Mouse (Mus musculus) frontal cortex, adult (tissue): ENCODE results near the gene Tmem91.

ENCODE experiments used
- ATAC-seq: cut with Nextera tagmentation; 2 replicates; pipeline ENCODE4 v1.9.2; 2017; ENCODE audit warnings: mild to moderate bottlenecking, moderate library complexity, mixed read lengths; ENCODE audit not compliant: low TSS enrichment

Gene Tmem91

GRCm38 (mm10) chr7:25700732-25701131 lies 25.8 kb upstream of the Tmem91 start:
- no peak for ATAC-seq

GRCm38 (mm10) chr7:25699851-25700250 lies 24.9 kb upstream of the Tmem91 start:
- no peak for ATAC-seq

- ATAC-seq, result no peak
Observed at GRCm38 (mm10) chr7:25694104-25694503, 19.1 kb upstream of the Tmem91 start.

- no peak for ATAC-seq
Observed at GRCm38 (mm10) chr7:25690051-25690450, 15.1 kb upstream of the Tmem91 start.

DNA sequence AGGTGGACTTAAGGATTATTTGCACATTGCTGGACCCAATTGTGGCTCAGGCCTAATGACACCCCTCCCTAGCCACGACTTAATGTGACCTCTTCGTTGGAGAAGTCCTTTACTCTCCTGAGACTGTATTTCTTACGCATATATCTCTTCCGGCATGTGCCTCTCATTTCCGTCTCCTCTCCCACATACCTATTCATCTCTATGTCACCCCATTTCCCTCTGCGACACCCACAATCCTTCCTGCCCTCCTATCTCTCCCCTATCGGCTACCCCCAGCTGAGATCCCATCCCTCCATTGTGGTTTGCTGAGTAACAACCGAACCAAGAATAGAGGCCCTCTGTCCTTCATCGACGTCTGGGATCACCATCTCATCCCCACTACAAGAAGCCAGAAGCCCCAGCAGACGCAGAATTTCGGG lies 14.6 kb upstream of the Tmem91 start:
- no peak for ATAC-seq

DNA sequence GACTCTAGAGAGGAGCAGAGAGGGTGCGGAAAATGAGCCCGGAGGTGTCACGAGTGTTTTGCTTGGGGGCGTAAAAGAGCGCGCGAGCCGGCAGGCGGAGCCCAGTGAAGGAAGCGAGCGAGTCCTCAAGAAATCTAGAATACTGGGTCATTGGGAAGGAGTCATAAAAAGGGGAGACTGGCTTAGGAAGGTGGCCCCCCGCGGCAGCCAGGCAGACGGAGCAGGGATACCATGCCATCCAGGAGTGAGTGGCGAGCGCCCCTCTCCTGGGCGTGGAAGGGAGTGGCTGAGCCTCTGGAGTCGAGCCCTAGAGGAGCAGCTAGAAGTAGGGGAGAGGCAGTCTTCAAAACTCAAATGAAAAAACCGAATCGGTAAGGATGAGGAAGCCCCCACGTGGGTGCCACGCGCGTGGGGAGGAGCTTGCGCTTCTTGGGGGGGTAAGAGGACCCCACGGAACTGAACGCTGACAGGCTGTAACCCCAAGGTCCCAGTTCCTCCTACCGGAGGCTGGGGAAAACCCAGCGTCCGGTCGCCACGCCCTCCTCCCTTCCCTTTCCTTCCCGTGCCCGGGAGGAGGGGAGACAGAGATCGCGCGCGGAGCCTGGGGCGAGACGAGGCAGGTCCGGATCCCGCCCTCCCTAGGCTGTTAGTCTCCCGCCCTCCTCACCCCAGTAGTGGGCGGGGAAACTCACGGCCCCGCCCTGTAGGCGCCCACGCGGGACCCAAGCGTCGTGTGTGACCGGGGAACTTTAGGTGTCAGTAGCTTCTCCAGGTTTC lies 14.0 kb upstream of the Tmem91 start:
- peak; percentile 27 for ATAC-seq

DNA sequence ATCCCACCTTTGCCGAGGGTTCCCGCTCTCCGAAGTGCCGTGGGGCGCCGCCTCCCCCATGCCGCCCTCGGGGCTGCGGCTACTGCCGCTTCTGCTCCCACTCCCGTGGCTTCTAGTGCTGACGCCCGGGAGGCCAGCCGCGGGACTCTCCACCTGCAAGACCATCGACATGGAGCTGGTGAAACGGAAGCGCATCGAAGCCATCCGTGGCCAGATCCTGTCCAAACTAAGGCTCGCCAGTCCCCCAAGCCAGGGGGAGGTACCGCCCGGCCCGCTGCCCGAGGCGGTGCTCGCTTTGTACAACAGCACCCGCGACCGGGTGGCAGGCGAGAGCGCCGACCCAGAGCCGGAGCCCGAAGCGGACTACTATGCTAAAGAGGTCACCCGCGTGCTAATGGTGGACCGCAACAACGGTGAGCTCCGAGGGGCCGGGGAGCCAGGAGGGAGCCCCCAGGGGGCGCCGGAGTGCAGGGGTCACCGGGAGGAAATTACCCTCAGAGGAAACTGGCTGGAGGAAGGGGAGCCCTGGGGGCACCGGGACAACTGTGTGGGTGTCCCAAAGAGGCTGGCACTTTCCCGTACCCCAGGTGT lies 12.9 kb upstream of the Tmem91 start:
- no peak for ATAC-seq

DNA sequence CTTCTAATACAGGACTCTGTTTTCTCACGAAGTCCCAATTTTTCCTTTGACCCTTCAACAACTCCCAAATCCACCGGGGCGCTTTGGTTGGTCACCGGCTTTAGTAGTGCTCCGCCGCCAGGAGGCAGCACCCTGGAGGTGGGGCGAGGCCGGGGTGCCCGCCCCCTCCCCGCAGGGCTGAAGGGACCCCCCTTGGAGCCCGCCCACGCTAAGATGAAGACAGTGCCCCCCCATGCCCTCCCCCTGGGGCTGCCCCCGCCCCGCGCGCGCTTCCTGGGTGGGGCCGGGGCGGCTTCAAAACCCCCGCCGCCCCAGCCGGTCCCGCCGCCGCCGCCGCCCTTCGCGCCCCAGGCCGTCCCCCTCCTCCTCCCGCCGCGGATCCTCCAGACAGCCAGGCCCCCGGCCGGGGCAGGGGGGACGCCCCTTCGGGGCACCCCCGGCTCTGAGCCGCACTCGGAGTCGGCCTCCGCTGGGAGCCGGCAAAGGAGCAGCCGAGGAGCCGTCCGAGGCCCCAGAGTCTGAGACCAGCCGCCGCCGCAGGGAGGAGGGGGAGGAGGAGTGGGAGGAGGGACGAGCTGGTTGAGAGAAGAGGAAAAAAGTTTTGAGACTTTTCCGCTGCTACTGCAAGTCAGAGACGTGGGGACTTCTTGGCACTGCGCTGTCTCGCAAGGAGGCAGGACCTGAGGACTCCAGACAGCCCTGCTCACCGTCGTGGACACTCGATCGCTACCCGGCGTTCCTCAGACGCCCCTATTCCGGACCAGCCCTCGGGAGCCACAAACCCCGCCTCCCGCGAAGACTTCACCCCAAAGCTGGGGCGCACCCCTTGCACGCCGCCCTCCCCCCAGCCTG lies 11.9 kb upstream of the Tmem91 start, which contains the start of gene Tgfb1:
Gene Tgfb1, plus strand, starts transcription at position 323 of the 852 bp plus-strand sequence.
- ATAC-seq, result no peak

GRCm38 (mm10) chr7:25685926-25686470 lies 11.0 kb upstream of the Tmem91 start:
- ATAC-seq, result no peak

DNA sequence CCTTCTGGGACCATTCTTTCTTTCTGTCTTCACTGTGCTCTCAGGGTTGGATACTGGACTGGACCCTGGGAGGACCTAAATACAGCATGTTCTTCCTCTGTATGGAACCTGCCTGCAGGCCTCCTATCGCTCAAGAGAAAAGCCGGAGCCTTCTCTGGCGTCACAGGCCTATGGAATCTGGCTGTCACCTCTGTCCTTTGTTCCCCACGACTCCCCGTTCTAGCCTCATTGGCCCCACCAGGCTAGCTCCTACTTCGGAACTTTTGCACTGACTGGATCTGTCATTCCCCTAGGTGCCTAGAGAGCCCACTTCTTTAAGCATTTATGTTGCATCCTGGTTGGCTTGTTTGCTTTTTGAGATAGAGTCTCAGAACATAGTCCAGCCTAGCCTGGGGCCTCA lies 9.7 kb upstream of the Tmem91 start:
- ATAC-seq, result no peak

GRCm38 (mm10) chr7:25683474-25684180 lies 8.7 kb upstream of the Tmem91 start:
- ATAC-seq, result no peak

DNA sequence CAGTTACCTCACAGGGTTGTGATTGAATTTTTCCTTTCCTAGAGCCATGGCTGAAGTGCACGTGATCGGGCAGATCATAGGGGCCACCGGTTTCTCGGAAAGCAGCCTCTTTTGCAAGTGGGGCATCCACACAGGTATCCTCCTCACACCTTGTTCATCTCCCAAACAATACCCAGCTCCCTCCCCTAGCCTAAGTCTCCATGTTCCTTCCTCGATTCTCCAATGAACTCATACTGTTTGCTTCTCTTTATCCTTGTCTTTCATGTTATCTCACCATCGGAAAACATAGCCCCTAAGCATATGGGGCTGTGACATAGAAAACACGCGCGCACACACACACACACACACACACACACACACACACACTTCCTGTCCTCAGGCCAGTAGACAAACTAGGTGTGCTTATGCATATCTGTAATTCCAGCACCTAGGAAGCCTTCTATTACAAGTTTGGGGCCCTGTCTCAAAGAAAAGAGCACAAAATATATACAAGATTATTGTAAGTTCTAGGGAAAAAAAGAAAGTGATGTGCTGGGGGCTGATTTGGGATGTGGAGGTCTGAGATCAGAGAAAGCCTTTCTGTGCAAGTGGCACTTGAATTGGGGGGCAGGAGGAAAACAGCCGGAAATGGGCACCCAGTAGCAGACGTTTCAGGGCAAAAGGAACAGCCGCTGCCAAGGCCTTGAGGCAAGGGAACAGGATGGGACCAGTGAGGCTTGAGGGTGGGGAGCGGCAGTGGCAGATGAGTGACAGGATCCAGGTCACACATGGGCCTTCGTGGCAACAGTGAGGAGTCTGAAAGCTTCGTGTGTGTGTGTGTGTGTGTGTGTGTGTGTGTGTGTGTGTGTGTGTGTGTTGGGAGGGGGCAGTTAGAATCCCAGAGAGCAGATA lies 6.6 kb upstream of the Tmem91 start:
- ATAC-seq, result no peak

GRCm38 (mm10) chr7:25680514-25681258 lies 5.7 kb upstream of the Tmem91 start, which contains the start of gene B9d2:
TSS of gene B9d2 (plus strand) at chr7:25680780.
- peak; percentile 94 for ATAC-seq

GRCm38 (mm10) chr7:25679971-25680370 lies 5.0 kb upstream of the Tmem91 start:
- ATAC-seq, result no peak

- ATAC-seq, result no peak
Observed at GRCm38 (mm10) chr7:25677013-25677412, 2.0 kb upstream of the Tmem91 start.

GRCm38 (mm10) chr7:25676085-25676781 lies 1.3 kb upstream of the Tmem91 start:
- ATAC-seq, result peak; percentile 42

GRCm38 (mm10) chr7:25675405-25675804 lies 439 bp upstream of the Tmem91 start:
- ATAC-seq, result no peak

- no peak for ATAC-seq
Observed at GRCm38 (mm10) chr7:25674297-25674696, 669 bp downstream of the Tmem91 start.

GRCm38 (mm10) chr7:25672442-25672841 lies 2.5 kb downstream of the Tmem91 start:
- no peak for ATAC-seq
